In the genomic region with DNA sequence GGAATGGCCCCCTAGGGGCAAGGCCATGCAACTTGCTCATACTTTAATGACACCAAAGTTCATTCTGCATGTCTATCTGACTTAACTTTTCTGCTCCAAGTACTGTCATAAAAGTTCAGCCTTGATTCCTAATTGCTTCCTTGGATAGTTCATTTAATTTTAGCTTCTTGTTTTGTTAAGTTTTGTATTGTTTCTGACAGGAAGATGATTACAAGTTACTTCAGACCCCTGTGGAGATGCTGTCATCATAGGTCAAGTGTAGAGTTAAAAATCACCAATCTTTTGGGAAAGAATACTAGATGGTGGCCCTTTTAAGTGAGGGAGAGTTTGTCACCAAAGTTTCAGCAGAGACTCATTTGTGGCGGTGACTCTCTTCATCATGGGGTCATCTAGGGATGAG, we compare ENCODE assay signal across 34 mouse cellular contexts. TPM values are rescaled to one million over a fixed set of nuclear protein-coding genes. Genes with fewer than 3 reads are reported as not detected.
"Had no signal": no experiment of that assay in that cellular context is flagged by ENCODE, and none has a peak within 500 bp of the region (broad histone marks: within the 10 kb centered on the region; RNA-seq: fewer than 3 reads in every experiment).

A gene (plus strand): TSS at position 301 of the 400 bp plus-strand sequence.

- H3K9me3 ChIP-seq: embryonic facial prominence, embryonic 12.5 days; embryonic facial prominence, embryonic 15.5 days; forebrain, embryonic 15.5 days had no signal

- H3K4me3 ChIP-seq: embryonic facial prominence, embryonic 10.5 days; embryonic facial prominence, embryonic 12.5 days; embryonic facial prominence, embryonic 13.5 days; embryonic facial prominence, embryonic 15.5 days; erythroblast, embryonic 14.5 days; forebrain, embryonic 10.5 days; forebrain, embryonic 12.5 days; forebrain, embryonic 13.5 days; forebrain, embryonic 15.5 days; gastrocnemius, adult 2 months had no signal

- DNase-seq: cerebellum, adult 2 months; cerebellum, adult 8-10 months; cerebellum, adult 9-10 months; cerebellum, adult 9-11 months; cerebellum, postnatal 10 days; cerebellum, postnatal 14 days; cerebellum, postnatal 25 days; cerebellum, postnatal 36 days; embryo, embryonic 11 days; forebrain, postnatal 0 days; gastrocnemius, adult 2 months; gastrocnemius, postnatal 10 days; gastrocnemius, postnatal 14 days; gastrocnemius, postnatal 25 days; gastrocnemius, postnatal 36 days; heart, adult 11 months; heart, adult 18-20 months had no signal

- ATAC-seq: forebrain, embryonic 13.5 days; forebrain, embryonic 14.5 days; forebrain, embryonic 15.5 days; forebrain, embryonic 16.5 days; forebrain, postnatal 0 days had no signal

- H3K36me3 ChIP-seq: embryonic facial prominence, embryonic 10.5 days; embryonic facial prominence, embryonic 12.5 days; embryonic facial prominence, embryonic 13.5 days; embryonic facial prominence, embryonic 15.5 days; forebrain, embryonic 10.5 days; forebrain, embryonic 12.5 days; forebrain, embryonic 15.5 days had no signal

- H3K4me2 ChIP-seq: embryonic facial prominence, embryonic 12.5 days; embryonic facial prominence, embryonic 13.5 days; embryonic facial prominence, embryonic 15.5 days; forebrain, embryonic 12.5 days; forebrain, embryonic 13.5 days; forebrain, embryonic 15.5 days had no signal

- H3K27ac ChIP-seq: embryonic facial prominence, embryonic 10.5 days; embryonic facial prominence, embryonic 12.5 days; embryonic facial prominence, embryonic 13.5 days; embryonic facial prominence, embryonic 15.5 days; forebrain, embryonic 10.5 days; forebrain, embryonic 12.5 days; forebrain, embryonic 13.5 days; forebrain, embryonic 15.5 days; gastrocnemius, adult 2 months had no signal

- H3K4me1 ChIP-seq: embryonic facial prominence, embryonic 10.5 days; embryonic facial prominence, embryonic 12.5 days; embryonic facial prominence, embryonic 13.5 days; embryonic facial prominence, embryonic 15.5 days; forebrain, embryonic 10.5 days; forebrain, embryonic 12.5 days; forebrain, embryonic 13.5 days; forebrain, embryonic 15.5 days had no signal

- H3K27me3 ChIP-seq: embryonic facial prominence, embryonic 12.5 days; embryonic facial prominence, embryonic 13.5 days; embryonic facial prominence, embryonic 15.5 days; forebrain, embryonic 12.5 days; forebrain, embryonic 13.5 days; forebrain, embryonic 15.5 days had no signal

- H3K9ac ChIP-seq: embryonic facial prominence, embryonic 12.5 days; embryonic facial prominence, embryonic 13.5 days; embryonic facial prominence, embryonic 15.5 days; forebrain, embryonic 12.5 days; forebrain, embryonic 13.5 days; forebrain, embryonic 15.5 days; forebrain, postnatal 0 days had no signal

RNA-seq across cellular contexts. Expression of the gene that starts here (rescaled TPM):
- polyA plus RNA-seq: cerebellum, adult 2 months; cortical plate, adult 2 months; embryonic facial prominence, embryonic 10.5 days; embryonic facial prominence, embryonic 11.5 days; embryonic facial prominence, embryonic 12.5 days; embryonic facial prominence, embryonic 13.5 days; embryonic facial prominence, embryonic 14.5 days; embryonic facial prominence, embryonic 15.5 days; forebrain, embryonic 10.5 days; forebrain, embryonic 11.5 days; forebrain, embryonic 12.5 days; forebrain, embryonic 13.5 days; forebrain, embryonic 14.5 days; forebrain, embryonic 15.5 days; forebrain, embryonic 16.5 days; forebrain, postnatal 0 days; frontal cortex, adult 2 months; gonadal fat pad, adult 2 months had no signal
